Mouse (Mus musculus) left cerebral cortex, postnatal 25 days (tissue): ENCODE measurements around the gene Noc4l. TPM values are rescaled to one million over a fixed set of nuclear protein-coding genes. Genes with fewer than 3 reads are reported as not detected.

Source experiments
- DNase-seq, 2 experiments: peaks; one replicate each; pipeline ENCODE4 v3.0.0; 2022; ENCODE audit warnings: low spot score in 2 of 2, mixed read lengths in 1 of 2
- intact Hi-C: fragments of 180-260 bp; cut with DNase I; formaldehyde crosslinking; loops from one replicate; pipeline ENCODE4 v1.15.1; 2025
- total RNA-seq, 2 experiments: library from RNA; stranded (reverse); gene quantifications; 2 replicates each; pipeline ENCODE4 v1.2.3; 2021

Noc4l gene
- total RNA-seq, result 10 to 100 TPM; 24.9 to 25.6 TPM

DNA sequence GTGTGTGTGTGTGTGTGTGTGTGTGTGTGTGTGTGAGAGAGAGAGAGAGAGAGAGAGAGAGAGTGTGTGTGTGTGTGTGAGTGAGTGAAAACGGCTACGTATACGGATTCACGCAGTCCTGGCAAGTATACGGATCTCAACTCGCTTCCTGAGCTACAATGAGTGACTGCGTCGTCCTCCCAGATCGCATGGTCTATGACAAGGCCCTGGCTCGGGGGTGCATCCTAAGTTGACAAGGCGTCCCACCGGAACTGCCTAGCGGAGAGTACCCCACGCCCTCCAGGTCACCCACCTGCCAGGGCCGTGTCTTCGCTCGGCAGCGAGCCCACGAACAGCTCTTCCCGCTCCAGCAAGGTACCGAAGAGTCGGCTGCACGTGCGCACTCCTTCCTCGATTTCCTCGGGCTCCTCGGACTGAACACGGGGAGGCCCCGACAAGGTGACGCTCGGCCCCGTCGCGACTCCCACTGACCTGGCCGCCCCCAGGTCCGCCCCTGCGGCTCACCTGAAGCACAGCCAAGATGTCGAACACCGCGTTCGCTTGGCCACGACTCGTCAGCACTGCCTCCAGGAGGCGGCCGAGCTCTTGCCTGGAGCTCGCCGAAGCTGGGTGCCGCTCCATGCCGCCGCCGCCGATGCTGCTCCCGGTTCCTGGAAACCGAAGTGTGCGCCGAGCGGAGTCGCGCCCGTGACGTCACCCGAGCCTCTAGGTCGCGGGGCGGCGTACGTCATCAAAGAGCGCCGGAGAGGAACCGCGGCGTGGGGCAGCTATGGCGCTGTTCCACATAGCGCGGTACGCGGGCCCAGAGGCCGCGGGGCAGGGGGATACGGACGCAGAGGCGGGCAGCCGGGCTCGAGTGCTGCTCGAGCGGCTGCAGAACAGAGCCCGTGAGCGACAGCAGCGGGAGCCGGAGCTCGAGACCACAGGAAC lies at the start of gene Noc4l, which contains the start of gene Ddx51:
Noc4l (minus strand) TSS at position 699 of the 930 bp plus-strand sequence.
Ddx51 (plus strand) TSS at position 733 of the 930 bp plus-strand sequence.
- DNase-seq, result peak; percentile 95 to 97
- intact Hi-C loops, result no loop called here

DNA sequence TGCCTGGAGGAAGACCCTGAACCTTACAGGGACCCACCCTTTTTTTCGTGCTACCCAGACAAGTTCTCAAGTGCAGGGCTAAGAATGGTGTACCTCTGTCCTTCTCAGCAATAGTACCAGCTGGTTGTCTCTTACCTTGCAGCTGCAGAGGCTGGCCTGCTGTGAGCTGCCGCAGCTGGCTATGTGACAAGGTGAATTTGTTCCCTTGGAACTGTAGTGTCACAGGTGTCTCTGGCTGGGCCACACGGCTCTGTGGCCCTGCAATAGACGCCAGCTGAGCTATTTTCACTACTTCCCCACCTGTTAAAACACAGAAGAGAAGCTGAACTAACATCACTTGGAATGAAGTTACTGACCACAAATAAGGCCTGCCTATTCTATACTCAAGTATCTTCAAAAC lies 45.4 kb upstream of the Noc4l start:
- intact Hi-C loops, result no loop called here
- no peak for DNase-seq

DNA sequence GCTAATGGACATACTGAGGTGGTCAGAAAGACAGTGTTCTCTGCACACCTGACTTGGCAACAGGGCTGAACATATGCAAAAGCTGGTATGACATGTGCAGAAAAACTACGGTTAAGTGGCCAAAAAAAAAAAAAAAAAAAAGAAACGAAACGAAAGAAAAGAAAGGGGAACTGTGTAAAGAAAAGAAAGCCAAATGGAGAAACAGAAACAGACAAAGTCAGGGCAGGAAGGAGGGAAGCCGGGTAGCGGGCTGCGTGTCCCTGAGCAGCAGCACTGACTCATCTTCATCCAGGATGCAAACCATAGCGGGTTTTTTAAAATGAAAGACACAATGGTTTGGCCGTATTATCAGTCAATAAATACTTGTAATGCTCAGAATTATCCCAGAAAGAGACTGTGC lies 28.8 kb upstream of the Noc4l start:
- intact Hi-C loops, result no loop called here
- no peak for DNase-seq

DNA sequence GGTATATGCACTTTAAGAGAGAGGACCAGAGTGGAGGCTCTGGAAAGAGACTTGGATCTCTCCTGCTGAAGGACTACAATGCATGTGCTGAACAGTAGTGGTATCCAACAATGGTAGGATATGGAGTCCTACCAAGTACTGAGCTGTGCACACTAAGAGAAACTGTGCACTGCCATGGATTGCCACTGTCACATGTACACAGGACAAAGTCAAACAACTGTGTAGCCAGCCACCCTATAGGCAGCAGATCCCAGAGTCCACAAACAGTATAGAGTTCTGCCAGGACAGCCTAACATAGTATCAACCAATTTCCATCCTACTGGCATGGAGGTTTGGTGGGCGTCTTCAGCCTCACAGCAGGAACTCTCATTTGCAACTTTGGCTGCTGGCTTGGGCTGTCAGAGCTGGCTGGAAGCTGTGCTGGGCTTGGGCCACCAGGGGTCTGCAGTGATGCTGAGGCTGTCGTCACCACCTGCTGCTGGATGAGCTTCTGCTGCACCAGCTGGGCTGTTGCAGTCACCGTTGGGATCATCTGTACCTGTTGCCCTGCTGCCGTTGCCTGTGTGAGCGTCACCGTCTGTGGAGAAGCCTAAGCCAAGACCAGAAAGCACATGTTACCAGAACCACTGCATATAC lies 12.4 kb upstream of the Noc4l start:
- intact Hi-C loops, result no loop called here
- no peak for DNase-seq

DNA sequence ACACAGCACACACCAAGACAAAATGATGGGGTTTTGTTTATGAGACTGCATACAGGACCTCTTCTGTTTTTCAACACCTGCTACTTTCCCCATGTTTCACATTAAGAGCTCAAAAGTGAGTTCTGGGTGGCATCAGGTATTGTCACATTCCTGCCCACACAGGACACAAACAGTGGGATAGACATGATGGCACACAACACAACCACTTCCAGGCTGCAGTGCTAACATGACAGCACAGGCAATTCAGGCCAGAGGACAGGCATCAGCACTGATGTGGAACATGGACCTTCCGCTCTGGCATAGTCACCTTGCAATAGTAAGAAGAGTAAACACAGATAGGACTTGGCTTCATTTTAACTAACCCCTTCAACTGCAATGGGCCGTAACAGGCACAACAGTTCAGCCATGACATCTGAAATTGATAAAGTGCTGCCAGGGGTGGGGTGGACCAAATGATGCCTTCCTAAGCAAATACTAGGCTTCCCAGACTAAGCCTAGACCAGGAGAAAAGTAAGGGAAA lies 11.6 kb upstream of the Noc4l start:
- intact Hi-C loops, result no loop called here
- DNase-seq, result no peak

DNA sequence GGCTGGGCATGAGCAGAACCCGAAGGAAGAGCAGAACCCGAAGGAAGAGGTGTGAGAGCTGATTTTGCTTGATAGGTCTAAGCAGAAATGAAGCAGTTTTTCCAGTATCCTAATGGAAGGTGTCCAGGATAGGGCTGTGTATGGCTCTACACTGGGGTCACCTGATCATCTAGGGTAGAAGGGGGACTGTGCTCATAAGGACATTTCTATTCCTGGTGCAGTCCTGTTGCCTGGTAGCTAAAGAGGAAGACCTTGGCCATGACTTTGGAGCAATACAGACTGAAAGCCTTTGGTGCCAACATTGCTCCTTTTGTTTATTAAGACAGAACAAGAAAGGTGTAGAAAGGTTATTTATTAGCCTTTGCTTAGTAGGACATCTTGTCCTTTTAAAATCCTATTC lies 10.8 kb upstream of the Noc4l start:
- DNase-seq, result no peak
- intact Hi-C loops, result no loop called here

DNA sequence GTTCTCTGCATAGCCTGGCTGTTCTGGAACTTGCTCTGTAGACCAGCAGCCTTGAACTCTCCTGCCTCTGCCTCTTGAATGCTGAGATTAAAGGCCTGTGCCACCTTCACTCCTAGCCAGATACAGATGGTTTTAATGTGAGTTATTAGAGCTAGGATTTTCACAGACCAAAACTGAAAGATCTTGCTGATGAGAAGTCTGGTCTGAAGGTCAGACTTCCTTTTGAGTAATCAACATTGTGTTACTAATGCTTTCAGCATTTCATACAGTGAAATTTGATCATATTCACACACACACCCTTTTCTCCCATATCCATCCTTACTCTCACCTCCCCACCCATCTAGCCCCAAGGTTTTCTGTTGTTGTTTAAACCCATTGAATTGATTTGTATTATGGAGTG lies 6.5 kb upstream of the Noc4l start:
- DNase-seq, result no peak
- intact Hi-C loops, result no loop called here

DNA sequence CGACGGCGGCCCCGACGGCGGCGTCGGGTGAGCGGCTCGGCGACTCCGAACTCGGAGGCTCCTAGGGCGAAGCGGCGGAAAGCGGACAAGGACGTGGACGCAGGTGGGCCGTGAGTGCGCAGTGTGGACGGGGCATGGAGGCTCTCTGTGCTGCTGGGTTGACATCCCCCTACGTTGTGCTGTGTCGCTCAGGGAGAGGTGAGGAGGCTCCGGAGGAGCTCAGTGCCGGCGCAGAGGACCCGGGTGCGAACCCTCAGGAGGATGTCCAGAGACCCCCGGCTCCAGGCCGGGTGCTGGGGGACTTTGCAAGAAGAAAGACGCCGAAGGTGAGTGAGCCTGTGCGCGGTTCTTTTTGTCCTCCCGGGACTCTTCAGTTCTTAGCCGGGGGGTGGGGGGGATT lies 469 bp upstream of the Noc4l start:
- DNase-seq, result no peak
- intact Hi-C loops, result no loop called here

DNA sequence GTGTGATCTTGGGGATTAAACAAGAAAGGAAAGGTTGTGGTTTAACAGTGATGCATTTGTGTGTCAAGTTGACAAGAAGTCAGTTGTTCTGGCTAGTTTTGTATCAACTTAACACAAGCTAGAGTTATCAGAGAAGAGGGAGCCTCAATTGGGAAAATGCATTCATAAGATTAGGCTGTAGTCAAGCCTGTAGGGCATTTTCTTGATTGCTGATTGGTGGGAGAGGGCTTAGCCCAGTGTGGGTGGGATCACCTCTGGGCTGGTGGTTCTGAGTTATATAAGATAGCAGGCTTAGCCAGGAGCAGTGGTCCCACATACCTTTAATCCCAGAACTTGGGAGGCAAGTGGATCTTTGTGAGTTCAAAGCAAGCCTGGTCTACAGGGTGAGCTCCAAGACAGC lies 6.8 kb downstream of the Noc4l start:
- DNase-seq, result no peak
- intact Hi-C loops, result no loop called here

DNA sequence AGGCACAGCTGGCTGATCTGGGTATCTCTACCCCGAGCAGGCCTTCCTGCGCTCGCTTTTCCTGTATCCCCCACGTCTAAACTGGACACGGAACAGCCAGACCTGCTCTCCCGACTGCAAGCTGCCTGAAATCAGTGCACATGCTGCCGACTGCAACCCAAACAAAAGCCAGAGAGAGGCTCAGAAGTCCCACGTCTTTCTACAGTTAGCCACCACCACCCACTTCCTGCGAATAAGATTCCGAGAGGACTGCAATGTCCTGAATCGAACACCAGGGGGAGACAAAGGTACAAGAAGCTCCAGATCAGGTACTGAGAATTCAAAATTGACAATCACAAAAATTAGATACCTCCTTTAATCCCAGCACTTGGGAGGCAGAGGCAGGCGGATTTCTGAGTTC lies 13.8 kb downstream of the Noc4l start:
- DNase-seq, result peak; percentile 76 to 95
- intact Hi-C loops, result no loop called here

DNA sequence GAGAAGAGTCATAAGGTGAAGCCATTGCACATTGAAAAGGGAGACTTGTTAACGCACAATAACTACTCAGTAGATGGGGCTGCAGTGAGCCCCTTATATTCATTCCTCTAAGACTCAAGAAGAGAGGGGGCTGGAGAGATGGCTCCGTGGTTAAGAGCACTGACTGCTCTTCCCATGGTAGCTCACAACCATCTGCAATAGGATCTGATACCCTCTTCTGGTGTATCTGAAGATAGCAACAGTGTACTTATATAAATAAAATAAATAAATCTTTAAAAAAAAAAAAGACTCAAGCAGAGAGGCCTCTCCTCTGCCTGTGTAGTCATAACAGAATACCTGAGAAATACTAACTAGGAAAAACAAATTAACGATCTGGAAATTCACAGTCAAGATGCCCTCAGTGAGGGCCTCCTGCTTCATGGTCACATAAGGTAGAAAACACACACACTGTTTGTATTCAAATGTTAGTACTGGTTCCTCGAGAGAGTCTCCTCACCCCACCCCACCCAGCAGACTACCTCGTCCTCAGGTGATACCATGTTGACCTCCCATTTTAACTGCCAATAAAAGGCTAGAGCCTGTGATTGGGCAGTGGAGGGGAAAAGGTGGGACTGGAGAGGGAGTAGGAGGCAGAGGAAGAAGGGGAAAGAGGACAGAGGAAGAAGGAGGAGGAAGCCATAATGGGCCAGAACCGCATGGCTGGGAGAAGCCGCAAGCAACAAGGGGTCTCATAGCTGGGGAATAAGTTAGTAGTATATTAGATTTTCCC lies 14.7 kb downstream of the Noc4l start:
- no peak for DNase-seq

DNA sequence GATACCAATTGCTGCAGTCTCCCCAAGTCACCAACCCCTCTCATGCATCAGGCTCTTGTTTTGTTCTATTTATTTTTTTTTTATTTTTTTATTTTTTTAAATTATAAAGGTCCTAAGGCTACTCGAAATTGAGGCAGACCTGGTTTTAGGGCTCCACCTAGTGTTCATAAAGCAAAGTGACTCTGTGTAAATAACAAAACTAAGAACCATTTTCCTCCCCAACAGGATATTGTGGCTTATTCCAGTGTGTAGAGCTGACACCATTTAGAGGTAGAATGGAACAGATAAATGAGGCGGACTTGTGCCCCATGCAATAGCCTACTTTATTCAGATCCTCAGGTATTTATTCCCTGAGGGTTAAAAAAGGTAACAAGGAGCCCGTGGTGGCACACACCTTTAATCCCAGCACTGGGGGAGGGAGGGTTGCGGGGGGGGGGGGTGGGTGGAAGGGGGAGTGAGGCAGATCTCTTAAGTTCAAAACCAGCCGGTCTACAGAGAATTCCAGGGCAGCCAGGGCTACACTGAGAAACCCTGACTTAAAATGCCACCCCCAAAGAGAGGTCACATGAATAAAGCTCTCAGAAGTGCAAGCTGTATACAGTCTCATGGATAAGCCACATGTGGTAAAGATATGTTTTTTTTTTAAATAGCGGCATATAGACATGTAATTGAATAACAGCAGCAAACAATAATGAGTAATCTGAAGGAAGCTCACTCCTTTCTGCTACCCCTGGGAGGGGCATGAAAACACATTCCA lies 17.1 kb downstream of the Noc4l start:
- peak; percentile 21 to 52 for DNase-seq
- intact Hi-C loops, result loop anchor here (1.0 to 2.0 kb wide), 2 partner anchors 142 to 279 kb away; no protein-coding TSS in a partner anchor

More for the DNA sequence above, 14.7 kb downstream of the Noc4l start:
- intact Hi-C loops, result no loop called here

DNA sequence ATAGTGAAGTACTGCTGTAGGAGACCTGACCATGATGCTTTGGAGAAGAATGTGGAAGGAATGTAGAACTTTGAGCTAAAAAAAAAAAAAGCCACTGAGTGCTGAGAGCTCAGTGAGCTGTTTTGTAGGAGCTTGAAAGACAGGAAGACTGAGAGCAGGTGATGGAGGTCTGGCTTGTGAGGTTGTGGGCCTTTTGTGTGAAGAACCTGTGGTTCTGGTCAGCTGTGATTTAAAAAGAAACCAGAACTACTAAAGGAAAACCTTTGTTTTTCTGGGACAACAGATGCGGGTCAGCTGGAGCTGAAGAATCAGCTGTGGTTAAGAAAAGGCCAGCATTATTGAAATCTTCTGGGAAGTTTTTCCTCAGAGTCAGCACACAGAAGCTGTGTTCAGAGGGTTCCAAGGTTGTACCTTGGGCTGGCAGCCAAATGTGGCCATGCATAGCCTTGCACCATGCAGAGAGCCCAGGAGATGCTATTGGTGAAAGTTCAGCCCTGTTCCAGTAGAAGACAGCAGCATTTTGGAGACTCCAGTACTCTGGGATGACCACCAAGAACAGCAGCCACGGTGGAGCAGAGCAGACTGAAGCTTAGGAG lies 23.6 kb downstream of the Noc4l start:
- intact Hi-C loops, result no loop called here
- DNase-seq, result no peak

DNA sequence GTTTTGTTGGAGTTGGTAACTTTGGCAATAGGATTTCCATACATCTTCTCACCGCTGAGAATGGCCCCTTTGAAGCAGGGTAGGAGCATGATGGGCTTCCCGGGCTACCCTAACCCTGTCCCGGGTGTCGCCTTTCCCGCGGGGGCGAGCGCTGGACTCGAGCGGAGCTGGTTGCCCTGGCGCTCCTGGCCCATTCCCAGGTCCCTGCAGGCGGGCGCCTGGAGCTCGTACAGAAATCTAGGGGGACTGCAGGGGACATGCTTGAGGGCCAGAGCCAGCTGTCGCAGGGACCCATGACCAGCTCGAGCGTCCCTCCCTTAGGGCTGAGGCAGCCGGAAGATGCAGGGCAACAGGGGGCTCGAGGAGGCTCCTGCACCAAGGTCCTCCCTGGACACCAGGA lies 25.1 kb downstream of the Noc4l start:
- DNase-seq, result no peak
- intact Hi-C loops, result no loop called here

DNA sequence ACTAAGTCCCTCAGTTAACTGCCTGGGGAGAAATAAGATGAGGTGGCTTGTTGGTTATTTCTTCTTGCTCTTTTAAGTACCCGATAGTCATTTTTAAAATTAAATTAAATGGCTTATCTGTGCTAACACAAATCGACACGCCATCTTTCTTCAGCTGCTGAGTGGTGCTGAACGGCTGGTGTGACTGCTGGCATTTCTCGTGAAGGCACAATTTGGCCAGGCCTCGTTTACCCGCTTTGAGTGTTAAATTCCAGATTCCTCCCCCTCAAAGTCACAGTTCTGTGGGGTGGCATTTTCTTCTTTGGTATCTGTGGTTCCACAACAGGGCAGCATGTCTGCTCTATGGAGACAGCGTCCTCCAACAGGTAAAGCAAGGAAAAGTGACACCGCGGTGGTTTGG lies 25.9 kb downstream of the Noc4l start:
- intact Hi-C loops, result no loop called here
- peak in 1 of 2 experiments; percentile 48 for DNase-seq

DNA sequence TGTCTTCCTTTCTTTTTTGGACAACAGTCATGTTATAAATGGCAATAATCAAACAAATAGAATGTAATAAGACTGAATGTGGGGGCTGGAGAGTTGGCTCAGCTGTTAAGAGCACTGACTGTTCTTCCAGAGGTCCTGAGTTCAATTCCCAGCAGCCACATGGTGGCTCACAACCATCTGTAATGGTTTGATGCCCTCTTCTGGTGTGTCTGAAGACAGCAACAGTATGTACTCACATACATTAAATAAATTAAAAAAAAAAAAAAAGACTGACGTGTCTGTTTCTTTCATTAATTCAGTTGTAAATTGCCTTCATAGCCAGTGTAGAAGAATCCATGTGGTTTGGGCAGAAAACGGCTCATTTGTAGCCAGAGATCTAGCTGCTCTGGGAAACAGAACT lies 28.9 kb downstream of the Noc4l start:
- intact Hi-C loops, result no loop called here
- DNase-seq, result no peak

DNA sequence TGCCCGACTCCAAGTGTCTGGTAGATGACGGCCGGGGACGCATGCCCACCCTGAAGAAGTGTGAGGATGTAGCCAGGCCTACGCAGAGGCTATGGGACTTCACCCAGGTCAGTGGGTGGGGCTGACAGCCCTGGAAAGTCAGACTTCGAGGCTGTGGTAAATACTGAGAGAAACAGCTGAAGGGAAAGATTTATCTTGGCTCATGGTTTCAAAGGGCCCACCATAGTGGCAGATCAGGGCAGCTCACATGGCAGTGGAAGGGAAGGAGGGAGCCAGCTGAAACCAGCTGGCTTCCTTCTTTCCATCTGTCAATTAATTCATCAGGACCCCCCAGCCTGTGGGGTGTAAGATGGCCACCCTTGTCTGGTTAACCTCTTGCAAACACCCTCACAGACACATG lies 34.0 kb downstream of the Noc4l start:
- intact Hi-C loops, result no loop called here
- DNase-seq, result no peak

DNA sequence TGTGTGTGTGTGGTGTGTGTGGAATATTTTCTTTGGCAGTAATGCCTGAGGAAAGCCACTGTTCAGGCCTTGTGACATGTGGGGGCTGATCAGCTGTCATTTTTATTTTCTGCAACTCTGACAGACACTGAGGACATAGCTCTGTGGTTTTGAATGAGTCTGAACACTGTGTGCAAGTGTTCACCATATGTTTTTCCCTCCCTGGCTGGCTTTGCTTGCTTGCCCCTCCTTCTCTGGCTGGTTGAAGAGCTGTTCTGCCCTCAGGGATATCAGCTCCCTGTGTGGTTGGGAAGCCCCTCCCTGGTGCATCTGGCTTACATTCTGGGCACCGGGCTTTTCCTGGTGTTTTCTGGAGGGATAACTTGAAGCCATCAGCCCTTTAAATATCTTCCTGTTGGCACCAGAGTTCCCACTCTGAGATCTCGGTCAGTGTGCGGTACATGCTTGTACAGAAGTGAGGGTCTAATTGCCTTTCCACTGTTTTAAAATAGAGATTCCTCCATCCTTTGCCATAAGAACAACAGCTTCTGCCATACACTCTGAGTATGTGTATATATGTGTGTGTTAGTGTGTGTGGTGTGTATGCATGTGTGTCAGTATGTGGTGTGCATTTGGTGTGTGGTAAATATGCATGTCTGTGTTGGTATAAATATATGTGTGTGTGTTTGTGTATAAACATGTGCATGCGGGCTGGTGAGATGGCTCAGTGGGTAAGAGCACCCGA lies 41.6 kb downstream of the Noc4l start:
- intact Hi-C loops, result no loop called here
- peak; percentile 36 to 54 for DNase-seq
